Mouse (Mus musculus) kidney, adult 2 months (tissue): Measurements from ENCODE around the gene Pbxip1.

Experiments used
- CTCF ChIP-seq: fragments of 200-500 bp; conservative IDR thresholded peaks from 2 replicates; pipeline ENCODE4 v1.5.1; 2011; ENCODE audit warnings: low read depth, mild to moderate bottlenecking, control low read depth, low read length, moderate library complexity, mixed read lengths; ENCODE audit not compliant: insufficient read depth, insufficient read length
- POLR2A ChIP-seq: fragments of 200-500 bp; IDR thresholded peaks from one replicate; pipeline ENCODE4 v1.6.1; 2011; ENCODE audit warnings: low read depth, low read length, control low read depth

DNA sequence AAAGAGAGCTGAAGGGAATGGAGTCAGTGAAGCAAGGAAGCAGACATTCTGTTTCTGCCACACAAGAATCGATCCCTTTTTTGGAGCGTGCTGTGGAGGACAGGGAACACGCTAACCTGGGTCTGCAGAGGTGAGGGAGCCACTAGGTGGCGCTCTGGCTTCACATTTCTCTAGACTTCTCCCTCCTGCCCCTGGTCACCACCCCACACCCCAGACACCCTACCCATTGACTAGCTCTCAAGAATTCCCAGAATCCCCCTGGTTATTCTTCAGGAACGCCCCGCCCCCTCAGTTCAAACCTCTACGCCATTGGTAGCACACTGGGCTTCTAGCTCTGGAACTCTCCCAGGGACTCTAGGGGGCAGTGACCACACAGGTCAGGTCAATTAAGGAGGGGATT lies 13.0 kb downstream of the Pbxip1 start:
- TF ChIP-seq POLR2A (no peak), CTCF (peak; percentile 87)
